Mouse (Mus musculus) left cerebral cortex, adult 6 months (tissue): ENCODE data around the gene Rpl31. TPM values are rescaled to one million over a fixed set of nuclear protein-coding genes. Genes with fewer than 3 reads are reported as not detected.

Source experiments
- long read RNA-seq, 2 experiments: library from polyadenylated mRNA; unstranded; transcript quantifications; one replicate each; pipeline ENCODE4 v2.0.0; 2019 to 2020
- polyA plus RNA-seq: library from polyadenylated mRNA; unstranded; fragments of <200 nt; fragmentation: Nextera tagmentation; gene quantifications from 2 replicates; pipeline ENCODE4 v1.2.3, GENCODE M21; 2021

Rpl31 gene
- 1,010 and 1,308 TPM in 2 replicates for polyA plus RNA-seq
- long read RNA-seq, experiment 1, transcript Rpl31-203 (4 exons, 630 nt), result minor isoform, 21 of 69 reads
- long read RNA-seq, experiment 1, transcript Rpl31-202 (5 exons, 487 nt), result minor isoform, 6 of 69 reads
- long read RNA-seq, experiment 1, transcript Rpl31-201 (5 exons, 1,049 nt), result major isoform, 34 of 69 reads
- long read RNA-seq, experiment 1, partial matches to known transcripts, result 2 of 69 reads
- long read RNA-seq, experiment 1, other reads (novel, unspliced or antisense), result 4 of 69 reads
- long read RNA-seq, experiment 2, transcript Rpl31-202 (5 exons, 487 nt), result minor isoform, 71 of 434 reads
- long read RNA-seq, experiment 2, transcript Rpl31-203 (4 exons, 630 nt), result minor isoform, 75 of 434 reads
- long read RNA-seq, experiment 2, transcript Rpl31-201 (5 exons, 1,049 nt), result major isoform, 260 of 434 reads
- long read RNA-seq, experiment 2, partial matches to known transcripts, result 3 of 434 reads
- long read RNA-seq, experiment 2, other reads (novel, unspliced or antisense), result 20 of 434 reads

GRCm38 (mm10) chr1:39367601-39368266 is at the start of gene Rpl31:
Gene Rpl31 (plus strand): TSS chr1:39367842.

Other genes starting within 250 kb of the Rpl31 start
- gene Npas2, start 174.1 kb upstream of the Rpl31 start, polyA plus RNA-seq, result 10.9 and 20.0 TPM in 2 replicates
- gene Tbc1d8, start 110.9 kb downstream of the Rpl31 start, polyA plus RNA-seq, result 6.2 and 7.4 TPM in 2 replicates
- gene Cnot11, start 167.2 kb downstream of the Rpl31 start, polyA plus RNA-seq, result 4.4 and 27.0 TPM in 2 replicates
- gene Rnf149, start 209.6 kb downstream of the Rpl31 start, polyA plus RNA-seq, result 7.3 and 22.2 TPM in 2 replicates